Mouse (Mus musculus) forebrain, postnatal 0 days (tissue): ENCODE measurements around the gene Efhd2. TPM values are rescaled to one million over a fixed set of nuclear protein-coding genes. Genes with fewer than 3 reads are reported as not detected.

Source experiments
- ATAC-seq: fragments of 200-750 bp; cut with Nextera tagmentation; 2 replicates; pipeline ENCODE4 v1.8.0; 2017; ENCODE audit warnings: mild to moderate bottlenecking, moderate library complexity
- DNase-seq: peaks from one replicate; pipeline ENCODE4 v3.0.0-alpha.2; 2015
- H3K27ac ChIP-seq: fragments of 300-500 bp; sonication (generic); 2 replicates; pipeline ENCODE4 v1.5.1; 2014; ENCODE audit warnings: low read depth, mild to moderate bottlenecking, antibody characterized with exemption, low read length, moderate library complexity, mixed read lengths
- H3K27me3 ChIP-seq: fragments of 300-500 bp; sonication (generic); 2 replicates; pipeline ENCODE4 v1.6.1; 2014; ENCODE audit warnings: mild to moderate bottlenecking, low read length, mixed read lengths; ENCODE audit not compliant: insufficient read depth
- H3K36me3 ChIP-seq: fragments of 300-500 bp; sonication (generic); 2 replicates; pipeline ENCODE4 v1.6.1; 2014; ENCODE audit warnings: mild to moderate bottlenecking, moderate library complexity; ENCODE audit not compliant: insufficient read depth
- H3K4me1 ChIP-seq: fragments of 300-500 bp; sonication (generic); 2 replicates; pipeline ENCODE4 v1.6.1; 2014; ENCODE audit warnings: antibody characterized with exemption; ENCODE audit not compliant: insufficient read depth
- H3K4me2 ChIP-seq: fragments of 300-500 bp; sonication (generic); 2 replicates; pipeline ENCODE4 v1.6.1; 2014; ENCODE audit warnings: low read depth, mild to moderate bottlenecking, moderate library complexity
- H3K4me3 ChIP-seq: fragments of 300-500 bp; sonication (generic); 2 replicates; pipeline ENCODE4 v1.5.1; 2014; ENCODE audit warnings: low read depth, low read length, mixed read lengths
- H3K9ac ChIP-seq: fragments of 300-500 bp; sonication (generic); 2 replicates; pipeline ENCODE4 v1.6.1; 2014; ENCODE audit warnings: mild to moderate bottlenecking
- H3K9me3 ChIP-seq: fragments of 300-500 bp; sonication (generic); 2 replicates; pipeline ENCODE4 v1.6.1; 2016; ENCODE audit warnings: low read length
- CTCF ChIP-seq: sonication (generic); IDR thresholded peaks from 2 replicates; pipeline ENCODE4 v1.5.1; 2016; ENCODE audit warnings: antibody characterized with exemption, control low read depth, low read depth
- WGBS: fragments of 180-500 bp; shearing (Covaris S2); extraction: QIAGEN DNeasy Blood & Tissue Kit; methylation state at CpG from one replicate; pipeline ENCODE4 v1.1.7; 2014; 5-methylcytosine and 5-hydroxymethylcytosine counted together
- polyA plus RNA-seq: library from polyadenylated mRNA; unstranded; fragments of >200 nt; fragmentation: Nextera tagmentation; extraction: Ambion mirVana; gene quantifications from 2 replicates; pipeline ENCODE4 v1.2.1, GENCODE M21; 2015
- total RNA-seq: library from RNA; depleted of rRNA; stranded (reverse); fragments of >200 nt; gene quantifications from 2 replicates; pipeline ENCODE4 v1.2.3, GENCODE M21; 2014

Gene Efhd2
- total and polyA plus RNA-seq, 2 experiments from 2014 or later: 30.7 to 52.2 TPM

DNA sequence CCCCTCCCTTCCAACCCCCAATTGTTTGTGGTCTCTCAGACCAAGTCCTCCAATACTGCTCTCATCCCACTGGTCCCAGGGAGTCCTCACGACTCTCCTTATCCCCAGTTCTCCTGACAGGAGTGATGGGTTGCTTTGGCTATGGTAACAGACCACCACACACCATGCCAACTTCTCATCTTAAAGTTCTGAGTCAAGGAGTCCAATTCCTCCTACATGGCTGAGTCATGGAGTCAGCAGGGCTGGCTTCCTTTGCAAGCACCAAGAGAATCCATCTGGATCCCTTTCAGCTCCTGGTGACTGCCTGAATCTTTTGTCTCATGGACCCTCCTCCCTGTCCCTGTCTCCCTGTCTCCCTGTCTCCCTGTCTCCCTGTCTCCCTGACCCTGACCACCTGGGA lies 40.8 kb downstream of the Efhd2 start:
- H3K4me2 ChIP-seq: no peak overlapping the region
- H3K9me3 ChIP-seq: no peaks in the 10 kb centered on the region
- ATAC-seq (no peak), DNase-seq (no peak)
- H3K27me3 ChIP-seq: no peaks in the 10 kb centered on the region
- no peaks in the 10 kb centered on the region for H3K36me3 ChIP-seq
- H3K27ac ChIP-seq: no peak overlapping the region
- TF ChIP-seq CTCF: no peak
- no peak overlapping the region for H3K4me3 ChIP-seq
- WGBS: 52% methylated on average over 1 of the region's 1 CpGs
- H3K9ac ChIP-seq: no peak overlapping the region
- H3K4me1 ChIP-seq: no peaks in the 10 kb centered on the region

DNA sequence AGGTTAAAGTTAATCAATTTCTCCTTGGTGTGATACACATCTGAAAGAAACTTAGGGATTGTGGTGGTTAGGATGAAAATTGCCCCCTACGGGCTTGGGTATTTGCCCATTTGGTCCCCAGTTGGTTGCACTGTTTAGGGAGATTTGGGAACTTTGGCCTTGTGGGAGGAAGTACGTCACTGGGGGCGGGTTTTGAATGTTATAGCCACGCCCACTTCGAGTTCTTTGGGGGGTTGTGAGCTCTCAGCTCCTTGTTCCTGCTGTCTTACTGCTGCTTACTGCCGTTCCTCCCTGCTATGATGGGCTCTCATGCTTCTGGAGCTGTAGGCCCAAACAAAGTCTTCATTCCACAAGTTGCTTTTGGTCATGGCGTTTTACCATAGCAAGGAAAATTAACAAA lies 43.4 kb downstream of the Efhd2 start:
- no peaks in the 10 kb centered on the region for H3K4me1 ChIP-seq
- no peaks in the 10 kb centered on the region for H3K27me3 ChIP-seq
- DNase-seq: no peak
- H3K9ac ChIP-seq: no peak overlapping the region
- H3K4me2 ChIP-seq: no peak overlapping the region
- ATAC-seq: no peak
- TF ChIP-seq CTCF: no peak
- no peak overlapping the region for H3K4me3 ChIP-seq
- H3K36me3 ChIP-seq: no peaks in the 10 kb centered on the region
- no peak overlapping the region for H3K27ac ChIP-seq
- 80% methylated on average over 7 of the region's 7 CpGs for WGBS
- H3K9me3 ChIP-seq: no peaks in the 10 kb centered on the region

DNA sequence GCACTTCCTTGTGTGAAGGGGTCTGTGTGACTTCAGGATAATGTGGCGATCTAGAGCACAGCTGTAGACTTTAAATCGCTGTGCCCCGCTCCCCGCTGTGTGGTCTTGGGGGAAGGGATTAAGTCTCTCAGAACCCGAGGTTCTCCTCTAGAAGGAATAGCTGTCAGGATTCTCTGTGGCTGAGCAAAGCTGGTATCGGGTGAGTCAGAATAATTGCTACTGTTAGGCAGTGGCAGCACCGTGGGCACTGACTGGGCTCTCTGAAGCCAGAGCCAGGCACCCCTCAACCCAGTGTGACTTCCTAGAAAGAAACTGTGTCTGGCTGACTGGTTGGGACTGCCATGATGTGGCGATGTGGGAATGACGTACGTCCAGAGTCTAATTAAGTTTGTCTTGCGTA lies 44.3 kb downstream of the Efhd2 start:
- Histone ChIP-seq H3K4me2 (no peak overlapping the region), H3K27ac (no peak overlapping the region), H3K4me3 (no peak overlapping the region), H3K9ac (no peak overlapping the region), H3K36me3 (no peaks in the 10 kb centered on the region), H3K27me3 (no peaks in the 10 kb centered on the region), H3K4me1 (no peaks in the 10 kb centered on the region), H3K9me3 (no peaks in the 10 kb centered on the region)
- ATAC-seq: no peak
- WGBS: 44% methylated on average over 11 of the region's 11 CpGs
- DNase-seq: no peak
- TF ChIP-seq CTCF: no peak

DNA sequence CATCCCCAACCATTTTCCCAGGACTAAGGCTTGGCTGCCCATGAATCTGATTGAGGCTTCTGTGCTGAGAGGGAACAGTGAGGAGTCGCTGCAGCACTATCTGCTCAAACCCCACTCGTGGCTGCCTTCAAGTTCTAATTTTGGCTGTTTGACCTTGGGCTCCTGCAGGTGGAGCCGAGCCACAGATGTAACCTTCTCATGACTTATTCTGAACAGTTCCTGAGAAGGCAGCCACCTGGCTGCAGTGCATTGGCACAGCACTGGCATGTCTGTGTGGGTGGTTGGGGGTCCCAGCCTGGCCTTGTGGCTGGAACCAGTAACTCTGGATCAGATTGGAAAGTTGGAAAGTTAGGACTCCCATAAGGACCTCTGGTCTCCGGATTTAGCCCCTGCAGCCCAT lies 46.5 kb downstream of the Efhd2 start:
- no peak for ATAC-seq
- no peak overlapping the region for H3K4me3 ChIP-seq
- WGBS: 71% methylated on average over 4 of the region's 4 CpGs

DNA sequence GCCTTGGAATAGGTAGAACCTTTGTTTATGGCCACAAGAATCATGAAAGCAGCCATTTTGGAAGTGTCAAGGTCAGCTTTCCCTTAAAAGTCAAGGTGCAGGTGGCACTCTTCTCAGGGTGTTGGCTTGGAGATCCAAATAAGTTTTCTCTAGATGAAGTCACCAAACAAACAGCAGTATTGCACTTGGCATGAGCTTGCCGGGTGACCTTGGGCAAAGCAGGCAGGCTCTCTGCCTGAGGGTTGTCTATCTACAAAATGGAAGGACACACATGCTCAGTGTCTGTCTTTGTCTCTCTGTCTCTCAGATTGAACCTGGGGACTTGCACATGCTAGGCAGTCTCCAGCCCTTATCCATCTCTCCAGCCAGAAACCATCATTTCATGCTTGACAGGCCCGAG lies 47.3 kb downstream of the Efhd2 start:
- Histone ChIP-seq H3K27me3 (no peaks in the 10 kb centered on the region), H3K9ac (no peak overlapping the region), H3K4me1 (no peaks in the 10 kb centered on the region), H3K36me3 (no peaks in the 10 kb centered on the region), H3K27ac (no peak overlapping the region), H3K4me2 (no peak overlapping the region), H3K9me3 (no peaks in the 10 kb centered on the region), H3K4me3 (no peak overlapping the region)
- DNase-seq: no peak
- TF ChIP-seq CTCF: no peak
- ATAC-seq: no peak
- 95% methylated on average over 2 of the region's 2 CpGs for WGBS

More for the DNA sequence above, 46.5 kb downstream of the Efhd2 start:
- H3K4me2 ChIP-seq: no peak overlapping the region
- no peaks in the 10 kb centered on the region for H3K4me1 ChIP-seq
- DNase-seq: no peak
- no peaks in the 10 kb centered on the region for H3K9me3 ChIP-seq
- H3K36me3 ChIP-seq: no peaks in the 10 kb centered on the region
- no peak overlapping the region for H3K27ac ChIP-seq
- no peak overlapping the region for H3K9ac ChIP-seq
- no peak for TF ChIP-seq CTCF
- H3K27me3 ChIP-seq: no peaks in the 10 kb centered on the region

DNA sequence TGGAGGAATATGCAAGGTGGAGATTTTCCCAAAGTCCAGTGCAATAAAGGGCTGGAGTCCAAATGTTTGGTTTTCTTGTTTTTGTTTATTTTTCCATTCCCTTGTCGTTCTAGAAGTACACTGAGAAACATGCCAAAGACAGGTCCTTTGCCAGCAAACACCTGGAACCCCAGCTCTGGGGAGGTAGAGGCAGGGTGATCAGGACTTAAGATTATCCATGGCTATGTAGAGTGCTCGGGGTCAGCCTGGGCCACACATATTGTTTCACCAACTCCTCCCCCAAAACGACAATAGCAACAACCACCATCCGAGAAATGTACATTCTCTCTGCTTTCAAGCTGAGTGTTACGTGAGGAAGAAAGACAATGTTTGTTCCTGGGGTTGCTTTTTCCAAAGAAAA lies 48.7 kb downstream of the Efhd2 start, which contains the start of gene Cela2a:
TSS of gene Cela2a (minus strand) at position 101 of the 400 bp plus-strand sequence.
- H3K9me3 ChIP-seq: no peaks in the 10 kb centered on the region
- H3K27me3 ChIP-seq: no peaks in the 10 kb centered on the region
- no peak for TF ChIP-seq CTCF
- H3K27ac ChIP-seq: no peak within 1 kb of the TSS
- H3K4me2 ChIP-seq: no peak within 1 kb of the TSS
- no peak within 1 kb of the TSS for H3K9ac ChIP-seq
- no peak for ATAC-seq
- DNase-seq: no peak
- WGBS: 62% methylated on average over 5 of the region's 5 CpGs
- no peaks in the 10 kb centered on the region for H3K4me1 ChIP-seq
- H3K36me3 ChIP-seq: no peaks in the 10 kb centered on the region
- H3K4me3 ChIP-seq: no peak within 1 kb of the TSS

DNA sequence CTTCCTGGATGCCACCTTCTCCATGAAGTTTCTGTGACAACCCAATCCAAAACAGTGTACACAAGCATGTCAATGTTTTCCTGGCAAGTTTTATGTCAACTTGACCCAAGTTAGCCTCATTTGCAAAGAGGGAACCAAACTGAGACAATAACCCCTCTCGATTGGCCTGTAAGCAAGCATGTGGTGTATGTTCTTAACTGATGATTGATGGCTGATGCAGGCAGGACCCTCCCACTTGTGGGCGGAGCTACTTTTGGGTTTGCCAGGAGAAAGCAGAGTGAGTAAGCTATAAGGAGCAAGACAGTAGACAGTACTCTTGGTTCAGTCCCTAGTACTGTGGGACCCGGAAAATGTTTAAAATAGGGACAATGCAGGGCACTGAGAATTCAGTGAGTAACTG lies 51.7 kb downstream of the Efhd2 start:
- no peak for TF ChIP-seq CTCF
- H3K9me3 ChIP-seq: no peaks in the 10 kb centered on the region
- no peak overlapping the region for H3K4me3 ChIP-seq
- H3K27ac ChIP-seq: no peak overlapping the region
- H3K4me2 ChIP-seq: no peak overlapping the region
- H3K36me3 ChIP-seq: no peaks in the 10 kb centered on the region
- no peaks in the 10 kb centered on the region for H3K4me1 ChIP-seq
- ATAC-seq: peak; percentile 50; the same call in 1 of the 2 replicates
- DNase-seq: no peak
- H3K27me3 ChIP-seq: no peaks in the 10 kb centered on the region
- WGBS: 70% methylated on average over 3 of the region's 3 CpGs
- H3K9ac ChIP-seq: no peak overlapping the region

DNA sequence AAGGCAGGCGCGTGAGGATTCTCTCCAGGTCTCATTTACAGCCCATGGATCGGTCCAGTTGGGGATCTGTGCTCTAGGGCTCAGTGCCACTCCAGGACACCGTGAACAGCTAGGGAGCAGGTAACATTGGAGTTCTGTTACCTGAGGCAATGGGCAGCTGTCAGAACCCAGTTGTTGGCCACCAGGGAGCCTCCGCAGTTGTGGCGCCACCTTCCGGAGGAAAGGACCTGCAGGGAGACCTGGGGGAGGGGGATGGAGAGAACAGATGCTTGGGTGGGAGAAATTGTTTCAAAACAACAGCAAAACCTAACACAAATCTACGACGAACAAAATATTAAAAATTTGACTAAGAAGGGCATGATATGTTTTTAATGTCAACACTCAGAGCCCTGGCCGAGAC lies 52.6 kb downstream of the Efhd2 start:
- 82% methylated on average over 10 of the region's 10 CpGs for WGBS
- Histone ChIP-seq H3K27ac (no peak overlapping the region), H3K4me1 (no peaks in the 10 kb centered on the region), H3K9me3 (no peaks in the 10 kb centered on the region), H3K4me3 (no peak overlapping the region), H3K27me3 (no peaks in the 10 kb centered on the region), H3K9ac (no peak overlapping the region), H3K36me3 (no peaks in the 10 kb centered on the region), H3K4me2 (no peak overlapping the region)
- ATAC-seq: no peak
- DNase-seq: no peak
- TF ChIP-seq CTCF: peak; percentile 30; the same call in 1 of the 2 replicates
